Mouse (Mus musculus) ES-E14 (cell line): ENCODE measurements at regions not wholly inside any gene's neighbourhood (a gene's known extent, or its start where the extent isn't known, plus 50 kb on each side); places are given as distances from the start of the nearest gene placed in this dataset.
A peak's percentile ranks its signal among the peaks of the same experiment; 100 is the strongest.

ENCODE experiments used
- DNase-seq: peaks from one replicate; pipeline ENCODE4 v3.0.0-alpha.2; 2013; ENCODE audit warnings: low read depth, low spot score
- H3K27ac ChIP-seq: 2 replicates; pipeline ENCODE4 v1.5.1; 2012; ENCODE audit warnings: low read depth, mild to moderate bottlenecking, low read length, moderate library complexity, mixed read lengths; ENCODE audit not compliant: poor library complexity, insufficient read depth, severe bottlenecking
- H3K36me3 ChIP-seq: 2 replicates; pipeline ENCODE4 v1.6.1; 2012; ENCODE audit warnings: mild to moderate bottlenecking, low read length, moderate library complexity, mixed read lengths; ENCODE audit not compliant: control insufficient read depth, poor library complexity, insufficient read depth, severe bottlenecking
- H3K4me1 ChIP-seq, 2 experiments: fragments of 150-350 bp in 1 of 2; sonication (generic) in 1 of 2; 2 replicates each; pipeline ENCODE4 v1.6.1; 2012; ENCODE audit warnings: low read length in 2 of 2, mild to moderate bottlenecking in 1 of 2, mixed read lengths in 1 of 2; ENCODE audit not compliant: control insufficient read depth in 2 of 2, insufficient read depth in 2 of 2, poor library complexity in 1 of 2
- H3K4me3 ChIP-seq, 2 experiments: fragments of 150-350 bp in 1 of 2; sonication (generic) in 1 of 2; 2 replicates each; pipeline ENCODE4 v1.5.1; 2012; ENCODE audit warnings: low read length in 2 of 2, low read depth in 1 of 2, mild to moderate bottlenecking in 1 of 2, mixed read lengths in 1 of 2; ENCODE audit not compliant: insufficient read depth in 1 of 2, poor library complexity in 1 of 2, severe bottlenecking in 1 of 2
- H3K9ac ChIP-seq: 2 replicates; pipeline ENCODE4 v1.6.1; 2012; ENCODE audit warnings: low read depth, mild to moderate bottlenecking, low read length, mixed read lengths; ENCODE audit not compliant: poor library complexity, insufficient read depth, severe bottlenecking
- H3K9me3 ChIP-seq: fragments of 150-350 bp; sonication (generic); 2 replicates; pipeline ENCODE4 v1.6.1; 2012; ENCODE audit warnings: low read depth, mild to moderate bottlenecking, low read length; ENCODE audit not compliant: control insufficient read depth, insufficient read depth
- CHD2 ChIP-seq: IDR thresholded peaks from 2 replicates; pipeline ENCODE4 v1.6.1; 2014; ENCODE audit warnings: mild to moderate bottlenecking, low read depth, low read length, inconsistent platforms
- HCFC1 ChIP-seq: IDR thresholded peaks from 2 replicates; pipeline ENCODE4 v1.6.1; 2012; ENCODE audit warnings: low read length, inconsistent platforms, borderline replicate concordance; ENCODE audit not compliant: insufficient read depth
- MAFK ChIP-seq: IDR thresholded peaks from 2 replicates; pipeline ENCODE4 v1.6.1; 2014; ENCODE audit warnings: mild to moderate bottlenecking, low read depth, low read length, inconsistent platforms; ENCODE audit not compliant: insufficient read depth
- ZC3H11A ChIP-seq: IDR thresholded peaks from 2 replicates; pipeline ENCODE4 v1.6.1; 2012; ENCODE audit warnings: low read depth, mild to moderate bottlenecking, inconsistent platforms, low read length, borderline replicate concordance
- ZNF384 ChIP-seq: IDR thresholded peaks from 2 replicates; pipeline ENCODE4 v1.6.1; 2012; ENCODE audit warnings: low read depth, low read length, inconsistent platforms
- in situ Hi-C, 2 experiments: fragments of 600-800 bp; cut with MboI; formaldehyde crosslinking; loops; one replicate each; pipeline ENCODE4 v1.15.1; 2025; ENCODE audit warnings: low sequenced_read_pairs in 2 of 2, inconsistent platforms in 1 of 2; ENCODE audit not compliant: unreplicated experiment in 2 of 2

DNA sequence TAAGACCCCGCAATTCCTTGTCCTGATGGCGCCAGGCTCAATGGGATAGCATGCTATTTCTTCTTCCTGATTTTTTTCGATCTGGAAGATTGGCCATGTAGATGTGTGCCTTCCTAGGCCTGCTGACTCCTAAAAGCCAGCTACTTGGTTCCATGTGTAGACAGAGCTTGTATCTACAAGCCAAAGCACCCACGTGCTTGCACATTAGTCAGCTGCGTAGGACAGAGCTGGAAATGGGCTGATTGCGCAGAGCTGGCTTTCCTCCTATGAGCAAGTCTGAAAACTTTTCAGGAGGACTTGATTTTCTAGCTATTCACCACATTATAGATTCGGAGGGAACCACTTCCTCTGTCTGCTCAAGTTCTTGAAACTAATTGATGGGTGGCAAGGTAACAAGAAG lies 140.1 kb upstream of the Hs3st4 start:
- no peak overlapping the region for H3K4me3 ChIP-seq
- H3K36me3 ChIP-seq, result no peaks in the 10 kb centered on the region
- TF ChIP-seq CHD2 (no peak), HCFC1 (no peak), ZC3H11A (no peak), ZNF384 (no peak), MAFK (no peak)
- in situ Hi-C loops, result no loop called here
- no peak for DNase-seq
- no peak overlapping the region for H3K27ac ChIP-seq
- no peak overlapping the region for H3K9ac ChIP-seq
- H3K9me3 ChIP-seq, result no peaks in the 10 kb centered on the region
- H3K4me1 ChIP-seq, result no peaks in the 10 kb centered on the region

DNA sequence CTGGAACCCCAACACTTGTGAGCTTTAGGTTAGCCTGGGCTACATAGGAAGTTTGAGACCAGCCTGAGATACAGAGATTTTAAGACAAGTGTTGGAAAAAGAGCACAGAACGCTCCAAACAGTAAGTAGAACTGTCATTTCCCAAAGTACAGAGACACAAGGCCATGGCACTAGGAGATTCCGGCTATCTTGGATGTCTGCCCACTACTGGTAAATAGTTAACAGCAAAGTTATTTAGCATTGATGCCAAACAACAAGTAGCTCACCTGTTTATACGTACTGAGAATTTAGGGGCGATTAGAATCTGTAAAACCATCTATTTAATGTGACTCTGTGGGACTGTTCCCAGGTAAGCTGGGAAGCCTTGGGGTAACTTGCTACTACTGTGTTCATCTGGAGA lies 135.6 kb upstream of the Hs3st4 start:
- TF ChIP-seq ZC3H11A, result no peak
- no peak for TF ChIP-seq MAFK
- TF ChIP-seq HCFC1, result no peak
- no peak for TF ChIP-seq ZNF384
- no peak for TF ChIP-seq CHD2
- no peaks in the 10 kb centered on the region for H3K9me3 ChIP-seq
- in situ Hi-C loops, result no loop called here
- no peaks in the 10 kb centered on the region for H3K36me3 ChIP-seq
- peaks cover 5% of the 10 kb centered on the region in 2 experiments; a peak in 2 of 4 replicates for H3K4me1 ChIP-seq
- H3K4me3 ChIP-seq, result no peak overlapping the region
- DNase-seq, result no peak
- H3K27ac ChIP-seq, result no peak overlapping the region
- no peak overlapping the region for H3K9ac ChIP-seq

DNA sequence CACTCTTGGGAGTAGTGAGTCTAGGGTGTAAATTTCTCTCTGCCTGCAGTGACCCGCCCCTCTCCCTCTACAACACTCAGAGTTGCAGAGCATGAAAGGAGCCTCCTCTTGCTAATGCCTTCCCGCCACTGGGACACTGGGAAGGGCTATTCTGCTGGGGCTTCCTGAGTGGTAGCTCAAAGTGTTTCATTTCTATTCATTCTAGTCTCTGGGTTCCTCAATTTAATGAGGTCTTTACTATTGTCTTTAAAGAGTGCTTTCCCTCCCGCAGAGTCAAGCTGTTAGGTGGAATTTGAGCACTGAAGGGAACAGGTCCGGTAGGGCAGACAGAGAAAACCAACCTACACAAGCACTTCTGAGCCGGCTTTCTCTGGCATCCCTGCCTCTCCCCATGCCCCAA lies 134.0 kb upstream of the Hs3st4 start:
- in situ Hi-C loops, result no loop called here
- Histone ChIP-seq H3K4me3 (no peak overlapping the region), H3K4me1 (peaks cover 5% of the 10 kb centered on the region in 2 experiments; a peak in 2 of 4 replicates), H3K36me3 (no peaks in the 10 kb centered on the region), H3K9ac (no peak overlapping the region), H3K9me3 (no peaks in the 10 kb centered on the region), H3K27ac (no peak overlapping the region)
- TF ChIP-seq ZC3H11A, result no peak
- TF ChIP-seq HCFC1, result no peak
- no peak for TF ChIP-seq CHD2
- TF ChIP-seq ZNF384, result no peak
- TF ChIP-seq MAFK, result no peak
- peak; percentile 39 for DNase-seq

DNA sequence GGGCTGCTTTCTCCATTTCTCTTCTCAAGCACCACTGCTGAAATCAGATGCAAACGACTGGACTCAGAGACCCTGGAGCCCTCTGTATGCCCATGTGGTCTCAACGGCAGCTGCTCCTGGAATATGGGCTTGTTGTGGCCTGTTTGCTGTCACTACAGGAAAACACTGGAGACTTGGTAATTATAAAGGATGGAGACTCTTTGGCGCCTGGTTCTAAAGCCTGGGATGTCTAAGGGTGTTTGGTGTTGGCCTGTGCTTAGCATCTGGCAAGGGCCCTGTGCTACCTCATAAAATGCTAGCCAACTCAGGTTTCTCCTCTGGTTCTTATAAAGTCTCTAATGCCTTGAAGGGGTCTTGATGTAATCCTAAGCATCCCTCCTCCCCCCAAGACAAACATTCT lies 133.4 kb upstream of the Hs3st4 start:
- Histone ChIP-seq H3K9me3 (no peaks in the 10 kb centered on the region), H3K36me3 (no peaks in the 10 kb centered on the region), H3K4me1 (peaks cover 5% of the 10 kb centered on the region in 2 experiments; a peak in 2 of 4 replicates), H3K27ac (no peak overlapping the region), H3K9ac (no peak overlapping the region), H3K4me3 (no peak overlapping the region)
- in situ Hi-C loops, result no loop called here
- TF ChIP-seq MAFK (no peak), CHD2 (no peak), ZC3H11A (no peak), ZNF384 (no peak), HCFC1 (no peak)
- no peak for DNase-seq
